Mouse (Mus musculus): ENCODE results near the gene Cdkn3.
A peak's percentile ranks its signal among the peaks of the same experiment; 100 is the strongest.

DNA sequence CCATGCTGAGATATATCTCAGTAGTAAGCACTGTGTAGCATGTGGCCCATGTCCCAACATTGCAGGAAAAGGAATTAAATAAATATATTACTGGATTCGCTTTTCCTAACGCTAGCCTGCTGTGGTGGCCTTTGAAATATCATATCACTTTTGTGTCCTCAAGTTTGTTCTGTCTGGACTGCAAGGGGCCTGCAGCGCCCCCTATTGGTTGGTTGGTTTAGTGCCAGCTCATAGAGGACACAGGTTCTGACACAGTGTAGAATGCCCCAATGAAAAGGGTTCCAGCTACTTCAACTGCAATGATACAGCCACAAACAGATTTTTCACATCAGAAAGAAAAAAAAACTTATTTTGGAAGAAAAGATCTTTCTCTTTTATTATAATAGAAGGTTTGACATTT, 34.6 kb upstream of the Cdkn3 start:
- TF ChIP-seq CTCF (IDR thresholded peaks at IDR 0.05; ENCODE audit: low read depth) = peak; percentile 78
- no peak for TF ChIP-seq EP300 (IDR thresholded peaks at IDR 0.05; ENCODE audit: low read depth)
